Mouse (Mus musculus) embryonic fibroblast, embryonic 13.5 days (primary cell): ENCODE data around the gene Tpi1.

Experiments
- CTCF ChIP-seq: IDR thresholded peaks from 2 replicates; pipeline ENCODE4 v1.5.1; 2011; ENCODE audit warnings: mild to moderate bottlenecking, control low read depth, low read length, moderate library complexity, borderline replicate concordance; ENCODE audit not compliant: insufficient read depth
- POLR2A ChIP-seq: IDR thresholded peaks from 2 replicates; pipeline ENCODE4 v1.6.1; 2011; ENCODE audit warnings: low read depth, mild to moderate bottlenecking, control low read depth, low read length, moderate library complexity

- TF ChIP-seq CTCF (no peak), POLR2A (no peak)
These were observed 352 bp upstream of the Tpi1 start for GRCm38 (mm10) chr6:124814448-124814847.
